Mouse (Mus musculus): ENCODE measurements around the gene Tmem150a. TPM values are rescaled to one million over a fixed set of nuclear protein-coding genes. Genes with fewer than 3 reads are reported as not detected.

Tmem150a gene
- polyA plus RNA-seq (2012; rRNA removed) = 6.8 and 15.5 TPM in 2 replicates

GRCm38 (mm10) chr6:72355066-72355911, at the start of gene Tmem150a:
Tmem150a (plus strand) TSS chr6:72355447.

DNA sequence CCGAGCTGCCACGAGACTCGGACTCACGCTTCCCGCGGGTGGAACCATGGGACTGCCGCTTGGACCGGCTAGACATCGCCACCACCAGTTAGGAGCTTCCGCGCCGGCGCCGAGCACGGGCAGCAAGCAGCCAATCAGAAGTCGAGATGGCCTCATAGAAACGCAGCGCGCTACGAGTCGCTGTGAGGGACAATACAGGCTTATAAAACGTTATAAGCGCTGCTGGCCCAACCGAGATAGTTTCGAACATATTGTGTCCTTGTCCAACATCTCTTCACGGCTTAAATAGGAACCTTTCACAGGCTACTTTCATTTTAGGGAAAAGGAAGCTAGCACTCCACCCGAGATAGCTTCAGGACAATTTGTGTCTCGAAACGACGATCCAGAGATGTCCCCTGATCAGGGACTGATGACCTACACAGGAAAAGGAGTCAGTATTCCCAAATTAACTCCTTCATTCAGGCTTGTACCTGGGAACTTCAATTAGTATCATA, 10.1 kb upstream of the Tmem150a start, which contains the start of gene Usp39:
Usp39 (minus strand) TSS at position 111 of the 494 bp plus-strand sequence.

GRCm38 (mm10) chr6:72347166-72347941, 7.9 kb upstream of the Tmem150a start, which contains the start of gene 0610030E20Rik:
0610030E20Rik (plus strand) TSS chr6:72347317.

DNA sequence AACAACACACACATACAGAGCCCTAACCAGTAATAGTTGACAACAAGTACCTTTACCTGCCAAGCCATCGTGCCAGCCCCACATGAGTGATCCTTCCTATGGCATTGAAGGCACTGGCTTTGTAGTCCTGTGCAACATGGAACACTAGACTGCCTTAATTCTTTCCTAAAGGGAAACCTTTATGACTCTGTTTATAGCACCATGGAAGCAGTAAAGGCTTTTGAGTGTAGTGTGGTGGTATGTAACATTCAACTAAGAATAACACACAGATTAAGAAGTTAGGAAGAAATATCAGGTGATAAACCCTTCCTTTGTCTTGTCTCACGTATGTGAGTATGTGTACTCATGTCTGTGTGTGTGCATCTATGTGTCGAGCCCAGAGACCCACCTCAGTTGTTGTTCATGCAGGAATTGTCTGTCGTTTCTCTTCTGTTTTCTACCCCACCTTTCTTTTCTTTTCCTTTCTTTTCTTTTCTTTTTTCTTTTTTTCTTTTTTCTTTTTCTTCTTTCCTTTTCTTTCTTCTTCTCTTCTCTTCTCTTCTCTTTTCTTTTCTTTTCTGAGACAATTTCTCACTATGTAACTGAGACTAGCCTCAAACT, 11.7 kb downstream of the Tmem150a start, which contains the start of gene Rnf181:
Rnf181 (minus strand) TSS at position 113 of the 600 bp plus-strand sequence.

DNA sequence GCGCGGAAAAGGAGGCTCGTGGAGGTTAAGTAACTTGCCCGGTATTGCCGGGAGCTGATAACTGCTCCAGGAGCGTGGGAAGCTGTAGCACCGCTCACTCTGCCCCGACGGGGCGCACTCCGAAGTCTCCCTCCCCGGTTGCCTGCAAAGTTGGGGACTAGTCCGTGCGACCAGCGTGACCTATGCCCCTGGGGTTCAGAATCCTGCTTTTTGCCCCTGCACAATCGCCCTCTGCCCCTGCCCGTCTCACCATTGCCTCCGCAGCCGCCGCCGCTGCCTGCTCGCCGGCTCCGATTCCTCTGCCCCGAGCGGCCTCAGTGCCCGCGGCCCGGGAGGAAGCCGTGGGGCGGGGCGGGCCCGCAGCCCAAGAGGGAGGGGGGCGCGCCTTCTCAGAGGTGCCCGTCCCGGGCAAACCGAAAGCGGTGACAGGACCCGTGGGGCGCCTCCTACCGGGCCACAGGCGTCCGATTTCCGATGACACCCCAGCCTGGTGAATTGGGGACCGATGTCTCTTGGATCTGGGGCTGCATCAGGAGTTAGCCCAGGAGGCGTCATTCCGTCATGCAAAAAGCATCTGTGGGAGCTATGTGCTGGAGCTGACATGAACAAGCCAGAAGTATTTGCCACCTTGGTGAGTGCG, 25.0 kb downstream of the Tmem150a start, which contains the start of gene Vamp5:
Vamp5 (minus strand) TSS at position 338 of the 640 bp plus-strand sequence.

GRCm38 (mm10) chr6:72389941-72390771, 34.9 kb downstream of the Tmem150a start, which contains the start of gene Vamp8:
Vamp8 (minus strand) TSS chr6:72390703.

Other genes with a start within 250 kb of the Tmem150a start
- gene Atoh8, start 119.9 kb upstream of the Tmem150a start, polyA plus RNA-seq (2012; rRNA removed) = 6.9 and 10.8 TPM in 2 replicates
- 0.09 TPM in 1 of 2 replicates, not detected in the other for gene Sftpb, start 50.8 kb upstream of the Tmem150a start, polyA plus RNA-seq (2012; rRNA removed)
- 59.2 and 62.7 TPM in 2 replicates for gene Usp39, start 10.3 kb upstream of the Tmem150a start, polyA plus RNA-seq (2012; rRNA removed)
- gene 0610030E20Rik, start 8.1 kb upstream of the Tmem150a start, polyA plus RNA-seq (2012; rRNA removed) = 25.5 and 29.6 TPM in 2 replicates
- 64.9 and 70.5 TPM in 2 replicates for gene Rnf181, start 11.5 kb downstream of the Tmem150a start, polyA plus RNA-seq (2012; rRNA removed)
- gene Vamp5, start 25.0 kb downstream of the Tmem150a start, polyA plus RNA-seq (2012; rRNA removed) = 19.4 and 20.6 TPM in 2 replicates
- 60.3 and 66.4 TPM in 2 replicates for gene Vamp8, start 35.3 kb downstream of the Tmem150a start, polyA plus RNA-seq (2012; rRNA removed)
- 21.2 and 25.7 TPM in 2 replicates for gene Ggcx, start 58.9 kb downstream of the Tmem150a start, polyA plus RNA-seq (2012; rRNA removed)
- 269 and 319 TPM in 2 replicates for gene Mat2a, start 84.1 kb downstream of the Tmem150a start, polyA plus RNA-seq (2012; rRNA removed)
- gene Sh2d6, start 166.3 kb downstream of the Tmem150a start, polyA plus RNA-seq (2012; rRNA removed) = 0.34 and 0.55 TPM in 2 replicates
- gene Capg, start 188.9 kb downstream of the Tmem150a start, polyA plus RNA-seq (2012; rRNA removed) = 4.9 and 7.1 TPM in 2 replicates
- 7.8 and 11.3 TPM in 2 replicates for gene Elmod3, start 243.0 kb downstream of the Tmem150a start, polyA plus RNA-seq (2012; rRNA removed)
- 2.8 and 4.7 TPM in 2 replicates for gene Retsat, start 243.0 kb downstream of the Tmem150a start, polyA plus RNA-seq (2012; rRNA removed)